Mouse (Mus musculus) MEL (cell line): Measurements from ENCODE around the gene Med8. TPM values are rescaled to one million over a fixed set of nuclear protein-coding genes. Genes with fewer than 3 reads are reported as not detected.

ENCODE experiments used
- DNase-seq: peaks from one replicate; pipeline ENCODE4 v3.0.0; 2011; ENCODE audit warnings: low read depth, low spot score
- H3K27ac ChIP-seq: 2 replicates; pipeline ENCODE4 v1.5.1; 2012; ENCODE audit warnings: low read depth, mild to moderate bottlenecking, control low read depth, low read length, moderate library complexity; ENCODE audit not compliant: control insufficient read depth
- H3K27me3 ChIP-seq, 2 experiments: fragments of 150-350 bp in 1 of 2; sonication (generic) in 1 of 2; 2 replicates each; pipeline ENCODE4 v1.6.1; 2012; ENCODE audit warnings: low read length in 2 of 2, mild to moderate bottlenecking in 2 of 2, improper control_type of control experiment in 1 of 2, moderate library complexity in 1 of 2; ENCODE audit not compliant: insufficient read depth in 2 of 2, control insufficient read depth in 1 of 2
- H3K36me3 ChIP-seq, 2 experiments: 2 replicates each; pipeline ENCODE4 v1.6.1; 2012 to 2014; ENCODE audit warnings: low read length in 2 of 2, improper control_type of control experiment in 1 of 2, inconsistent platforms in 1 of 2, mild to moderate bottlenecking in 1 of 2; ENCODE audit not compliant: insufficient read depth in 2 of 2, control insufficient read depth in 1 of 2
- H3K4me1 ChIP-seq, 2 experiments: fragments of 150-350 bp in 1 of 2; sonication (generic) in 1 of 2; 2 replicates each; pipeline ENCODE4 v1.6.1; 2012; ENCODE audit warnings: low read length in 2 of 2, improper control_type of control experiment in 1 of 2, mild to moderate bottlenecking in 1 of 2; ENCODE audit not compliant: insufficient read depth in 2 of 2, control insufficient read depth in 1 of 2
- H3K4me3 ChIP-seq, 2 experiments: fragments of 150-350 bp in 1 of 2; sonication (generic) in 1 of 2; 2 replicates each; pipeline ENCODE4 v1.5.1; 2012; ENCODE audit warnings: low read depth in 2 of 2, low read length in 2 of 2, mild to moderate bottlenecking in 2 of 2, moderate library complexity in 2 of 2, control low read depth in 1 of 2, improper control_type of control experiment in 1 of 2; ENCODE audit not compliant: control insufficient read depth in 1 of 2, insufficient read depth in 1 of 2
- H3K79me2 ChIP-seq: 2 replicates; pipeline ENCODE4 v1.6.1; 2012; ENCODE audit warnings: mild to moderate bottlenecking, low read length, moderate library complexity; ENCODE audit not compliant: control insufficient read depth, poor library complexity, insufficient read depth
- H3K9ac ChIP-seq: 2 replicates; pipeline ENCODE4 v1.6.1; 2012; ENCODE audit warnings: low read depth, mild to moderate bottlenecking, control low read depth, low read length, moderate library complexity; ENCODE audit not compliant: control insufficient read depth, poor library complexity, severe bottlenecking
- H3K9me3 ChIP-seq: fragments of 150-350 bp; sonication (generic); replicated peaks from 2 replicates; pipeline ENCODE4 v1.6.1; 2012; ENCODE audit warnings: mild to moderate bottlenecking, low read length, improper control_type of control experiment, moderate library complexity; ENCODE audit not compliant: insufficient read depth
- CTCF ChIP-seq, 3 experiments: IDR thresholded peaks in 2 of 3; conservative IDR thresholded peaks in 1 of 3; 2 replicates each; pipeline ENCODE4 v1.5.1; 2011 to 2012; ENCODE audit warnings: low read length in 3 of 3, low read depth in 2 of 3, mild to moderate bottlenecking in 2 of 3, improper control_type of control experiment in 1 of 3, inconsistent platforms in 1 of 3, mixed read lengths in 1 of 3, moderate library complexity in 1 of 3; ENCODE audit not compliant: control insufficient read depth in 1 of 3, insufficient read depth in 1 of 3, poor library complexity in 1 of 3, severe bottlenecking in 1 of 3
- E2F4 ChIP-seq: IDR thresholded peaks from 2 replicates; pipeline ENCODE4 v1.6.1; 2011; ENCODE audit warnings: low read depth, low read length, improper control_type of control experiment, borderline replicate concordance
- ELF1 ChIP-seq: IDR thresholded peaks from 2 replicates; pipeline ENCODE4 v1.6.1; 2014; ENCODE audit warnings: low read depth, mild to moderate bottlenecking, inconsistent platforms, low read length, improper control_type of control experiment, moderate library complexity
- ETS1 ChIP-seq: IDR thresholded peaks from 2 replicates; pipeline ENCODE4 v1.6.1; 2012; ENCODE audit warnings: low read depth, mild to moderate bottlenecking, inconsistent platforms, low read length, improper control_type of control experiment, moderate library complexity
- MAX ChIP-seq: IDR thresholded peaks from 2 replicates; pipeline ENCODE4 v1.6.1; 2011; ENCODE audit warnings: low read length, improper control_type of control experiment
- MXI1 ChIP-seq: IDR thresholded peaks from 2 replicates; pipeline ENCODE4 v1.6.1; 2011; ENCODE audit warnings: mild to moderate bottlenecking, low read depth, low read length, improper control_type of control experiment
- MYB ChIP-seq: IDR thresholded peaks from 2 replicates; pipeline ENCODE4 v1.6.1; 2011; ENCODE audit warnings: mild to moderate bottlenecking, low read depth, low read length, improper control_type of control experiment
- NRF1 ChIP-seq: IDR thresholded peaks from 2 replicates; pipeline ENCODE4 v1.6.1; 2014; ENCODE audit warnings: low read depth, mild to moderate bottlenecking, inconsistent platforms, low read length, improper control_type of control experiment, moderate library complexity; ENCODE audit not compliant: poor library complexity, insufficient read depth, severe bottlenecking
- RAD21 ChIP-seq: IDR thresholded peaks from 2 replicates; pipeline ENCODE4 v1.6.1; 2011; ENCODE audit warnings: mild to moderate bottlenecking, low read depth, low read length, improper control_type of control experiment
- SIN3A ChIP-seq: IDR thresholded peaks from 2 replicates; pipeline ENCODE4 v1.6.1; 2012; ENCODE audit warnings: low read length, improper control_type of control experiment, inconsistent platforms
- USF1 ChIP-seq: IDR thresholded peaks from 2 replicates; pipeline ENCODE4 v1.6.1; 2014; ENCODE audit warnings: low read depth, mild to moderate bottlenecking, inconsistent platforms, low read length, improper control_type of control experiment, moderate library complexity
- ZMIZ1 ChIP-seq: IDR thresholded peaks from 2 replicates; pipeline ENCODE4 v1.6.1; 2012; ENCODE audit warnings: low read depth, mild to moderate bottlenecking, inconsistent platforms, low read length, improper control_type of control experiment, moderate library complexity
- ZNF384 ChIP-seq: IDR thresholded peaks from 2 replicates; pipeline ENCODE4 v1.6.1; 2012; ENCODE audit warnings: low read depth, mild to moderate bottlenecking, inconsistent platforms, low read length, improper control_type of control experiment
- polyA plus RNA-seq, 2 experiments: library from polyadenylated mRNA; stranded (reverse) in 1 of 2; unstranded in 1 of 2; fragments of >175 nt in 1 of 2; fragments of >200 nt in 1 of 2; gene quantifications; 2 replicates each; pipeline versions ENCODE4 v1.2.1 to v1.2.4; 2012; ENCODE audit warnings: low replicate concordance in 2 of 2, low read depth in 1 of 2; ENCODE audit not compliant: insufficient read length in 2 of 2, insufficient read depth in 1 of 2, missing spikeins in 1 of 2
- total RNA-seq: library from RNA; depleted of rRNA; stranded (reverse); fragments of 300-350 nt; gene quantifications from 2 replicates; pipeline ENCODE4 v1.2.3, GENCODE M21; 2012

The Med8 gene
- total and polyA plus RNA-seq, 3 experiments: 84.2 to 159 (median 134) TPM

DNA sequence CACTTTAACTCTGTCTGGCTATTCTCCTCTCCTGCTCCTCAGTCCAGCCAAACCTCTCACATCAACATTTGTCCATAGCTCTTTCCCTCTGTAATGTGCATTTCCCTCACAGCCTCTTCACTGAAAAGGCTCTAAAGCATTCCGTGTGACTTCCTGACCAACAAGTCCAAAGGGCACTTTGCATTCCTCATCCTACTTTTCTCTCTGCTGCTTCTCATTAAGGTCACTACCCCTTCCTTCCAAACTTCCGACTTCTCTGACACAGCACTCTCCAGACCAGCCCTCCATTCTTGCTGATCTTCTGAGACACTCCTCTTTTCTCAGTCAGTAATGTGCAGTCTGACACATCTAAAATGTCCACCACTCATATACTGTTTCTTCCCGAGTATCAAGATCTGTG, 12.7 kb upstream of the Med8 start:
- Histone ChIP-seq H3K9ac (no peak overlapping the region), H3K4me1 (peaks cover 8 to 9% of the 10 kb centered on the region in 2 experiments), H3K79me2 (no peaks in the 10 kb centered on the region), H3K27ac (no peak overlapping the region), H3K36me3 (peaks cover 4 to 12% of the 10 kb centered on the region in 2 experiments), H3K27me3 (no peaks in the 10 kb centered on the region), H3K4me3 (no peak overlapping the region), H3K9me3 (no peaks in the 10 kb centered on the region)
- TF ChIP-seq MXI1 (no peak), SIN3A (no peak), MAX (no peak), ZMIZ1 (no peak), USF1 (no peak), ETS1 (no peak)
- DNase-seq: no peak

DNA sequence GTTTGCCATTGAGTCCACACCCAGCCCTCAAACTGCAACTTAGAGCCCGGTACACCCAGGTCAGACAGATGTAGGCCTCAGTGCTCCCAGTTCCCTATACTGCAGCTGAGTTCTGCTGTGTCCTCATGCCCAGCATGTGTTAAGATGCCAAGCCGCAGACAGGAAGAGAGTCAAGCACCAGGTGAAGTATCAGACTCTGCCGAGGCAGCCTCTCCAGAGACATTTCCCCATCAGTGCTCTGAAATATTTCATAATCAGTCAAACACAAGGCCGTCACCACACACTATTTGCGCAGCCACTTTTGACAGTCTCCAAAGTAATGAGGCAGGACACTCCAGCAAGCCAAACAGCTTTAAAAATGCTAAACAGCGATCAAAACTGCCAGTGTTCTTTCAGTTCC, 10.7 kb upstream of the Med8 start:
- no peaks in the 10 kb centered on the region for H3K79me2 ChIP-seq
- no peak for DNase-seq
- H3K36me3 ChIP-seq: peaks cover 4 to 12% of the 10 kb centered on the region in 2 experiments
- TF ChIP-seq ZNF384: no peak
- TF ChIP-seq RAD21: no peak
- TF ChIP-seq, all 39 proteins: peak for 0
- H3K9me3 ChIP-seq: no peaks in the 10 kb centered on the region
- H3K27me3 ChIP-seq: no peaks in the 10 kb centered on the region
- no peak overlapping the region for H3K9ac ChIP-seq
- no peak overlapping the region for H3K4me3 ChIP-seq
- peaks cover 8 to 9% of the 10 kb centered on the region in 2 experiments for H3K4me1 ChIP-seq
- no peak overlapping the region for H3K27ac ChIP-seq

DNA sequence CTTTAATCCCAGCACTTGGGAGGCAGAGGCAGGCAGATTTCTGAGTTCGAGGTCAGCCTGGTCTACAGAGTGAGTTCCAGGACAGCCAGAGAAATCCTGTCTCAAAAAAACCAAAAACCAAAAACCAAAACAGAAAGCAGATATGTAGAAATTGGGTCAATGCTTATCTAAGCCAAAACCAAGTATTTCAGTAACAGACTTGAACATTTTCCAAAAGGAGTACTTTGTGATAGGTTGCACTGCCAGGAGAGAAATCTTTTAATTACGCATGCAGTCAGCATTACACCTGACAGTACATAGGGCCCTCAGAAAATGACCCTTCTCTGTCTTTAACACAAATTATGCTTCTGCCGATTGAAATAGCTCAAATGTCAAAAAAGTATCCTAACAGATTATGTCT, 7.7 kb upstream of the Med8 start:
- Histone ChIP-seq H3K9ac (no peak overlapping the region), H3K36me3 (peaks cover 0 to 4% of the 10 kb centered on the region in 2 experiments; a peak in 2 of 4 replicates), H3K27ac (no peak overlapping the region), H3K4me1 (no peaks in the 10 kb centered on the region), H3K27me3 (no peaks in the 10 kb centered on the region), H3K9me3 (no peaks in the 10 kb centered on the region), H3K79me2 (no peaks in the 10 kb centered on the region), H3K4me3 (no peak overlapping the region)
- TF ChIP-seq SIN3A (no peak), ETS1 (no peak), ELF1 (no peak), MYB (no peak), CTCF (IDR thresholded peaks at IDR 0.05 in 2 of 3, conservative IDR thresholded peaks at IDR 0.05 in 1 of 3; ENCODE audit: control insufficient read depth in 1 of 3, insufficient read depth in 1 of 3, low read depth in 2 of 3, low read length in 3 of 3, poor library complexity in 1 of 3, severe bottlenecking in 1 of 3) (no peak), NRF1 (no peak), E2F4 (no peak)
- no peak for DNase-seq
